Mouse (Mus musculus) E14TG2a.4 (cell line): Measurements from ENCODE around the gene Olfr1283.
"Not testable (repeated sequence)": the region's sequence is repeated elsewhere in the genome, so short reads cannot be mapped to it uniquely, and the experiment has no call there.

Experiments used
- H3K27me3 ChIP-seq: 2 replicates; pipeline ENCODE4 v1.6.1; 2014; ENCODE audit warnings: low read length, control low read depth; ENCODE audit not compliant: insufficient read depth
- H3K36me3 ChIP-seq: 2 replicates; pipeline ENCODE4 v1.6.1; 2014; ENCODE audit warnings: low read length, control low read depth; ENCODE audit not compliant: insufficient read depth
- H3K4me1 ChIP-seq: replicated peaks from 2 replicates; pipeline ENCODE4 v1.6.1; 2014; ENCODE audit warnings: low read depth, low read length, control low read depth
- H3K4me3 ChIP-seq: replicated peaks from 2 replicates; pipeline ENCODE4 v1.5.1; 2014; ENCODE audit warnings: mild to moderate bottlenecking, low read length
- H3K9me3 ChIP-seq: 2 replicates; pipeline ENCODE4 v1.6.1; 2014; ENCODE audit warnings: low read length, control low read depth
- CTCF ChIP-seq: conservative IDR thresholded peaks from 2 replicates; pipeline ENCODE4 v1.5.1; 2014; ENCODE audit warnings: low read length
- NANOG ChIP-seq: IDR thresholded peaks from 2 replicates; pipeline ENCODE4 v1.6.1; 2014; ENCODE audit warnings: borderline replicate concordance, low read length, mixed read lengths
- POU5F1 ChIP-seq: IDR thresholded peaks from 2 replicates; pipeline ENCODE4 v1.6.1; 2014; ENCODE audit warnings: low read length, borderline replicate concordance

The Olfr1283 gene

GRCm38 (mm10) chr2:111366490-111366889 is at the start of gene Olfr1283:
Gene Olfr1283, plus strand, starts transcription at chr2:111366790.
- Histone ChIP-seq H3K27me3 (no peaks in the 10 kb centered on the region), H3K9me3 (no peaks in the 10 kb centered on the region), H3K4me3 (no peak within 1 kb of the TSS), H3K36me3 (no peaks in the 10 kb centered on the region), H3K4me1 (no peaks in the 10 kb centered on the region)
- TF ChIP-seq CTCF: no peak
- no peak for TF ChIP-seq NANOG
- TF ChIP-seq POU5F1: no peak

- no peaks in the 10 kb centered on the region for H3K27me3 ChIP-seq
- H3K9me3 ChIP-seq: no peaks in the 10 kb centered on the region
- H3K4me1 ChIP-seq: no peaks in the 10 kb centered on the region
- no peaks in the 10 kb centered on the region for H3K36me3 ChIP-seq
- H3K4me3 ChIP-seq: no peak within 1 kb of the TSS
- TF ChIP-seq CTCF (no peak), NANOG (no peak)
These were observed 40.4 kb upstream of the Olfr1283 start, which contains the start of gene Olfr1281 for GRCm38 (mm10) chr2:111326220-111326619. Gene Olfr1281, plus strand, starts transcription at chr2:111326520.

GRCm38 (mm10) chr2:111333721-111334120 is 32.9 kb upstream of the Olfr1283 start:
- H3K4me3 ChIP-seq, H3K27me3 ChIP-seq, H3K9me3 ChIP-seq, H3K4me1 ChIP-seq, H3K36me3 ChIP-seq: not testable (repeated sequence)

- no peaks in the 10 kb centered on the region for H3K36me3 ChIP-seq
These were observed 30.6 kb upstream of the Olfr1283 start, which contains the start of gene Olfr1282 for GRCm38 (mm10) chr2:111335976-111336375. Gene Olfr1282, minus strand, starts transcription at chr2:111336076.

GRCm38 (mm10) chr2:111375222-111375621 is 8.6 kb downstream of the Olfr1283 start, which contains the start of gene Olfr1284:
Gene Olfr1284, plus strand, starts transcription at chr2:111375522.
- Histone ChIP-seq H3K4me3 (no peak within 1 kb of the TSS), H3K27me3 (no peaks in the 10 kb centered on the region), H3K9me3 (no peaks in the 10 kb centered on the region), H3K4me1 (no peaks in the 10 kb centered on the region), H3K36me3 (no peaks in the 10 kb centered on the region)
- TF ChIP-seq NANOG (no peak), POU5F1 (no peak), CTCF (no peak)

More at GRCm38 (mm10) chr2:111335976-111336375, 30.6 kb upstream of the Olfr1283 start, which contains the start of gene Olfr1282:
- Histone ChIP-seq H3K9me3 (no peaks in the 10 kb centered on the region), H3K4me1 (no peaks in the 10 kb centered on the region), H3K27me3 (no peaks in the 10 kb centered on the region), H3K4me3 (no peak within 1 kb of the TSS)
- no peak for TF ChIP-seq NANOG
- TF ChIP-seq POU5F1: no peak
- TF ChIP-seq CTCF: no peak
